Mouse (Mus musculus): Measurements from ENCODE around the gene Bbs1. TPM values are rescaled to one million over a fixed set of nuclear protein-coding genes. Genes with fewer than 3 reads are reported as not detected.
A peak's percentile ranks its signal among the peaks of the same experiment; 100 is the strongest.
"Not testable (repeated sequence)": the region's sequence is repeated elsewhere in the genome, so short reads cannot be mapped to it uniquely, and the experiment has no call there.

Bbs1 gene
- total RNA-seq, 2 experiments from 2014 or later, result 3.0 to 3.1 TPM

- intact Hi-C loops (cut with DNase I; ENCODE audit: low total_unique reads), result no loop called here
- DNase-seq, result no peak
Observed at GRCm38 (mm10) chr19:4896780-4897520, 9.5 kb downstream of the Bbs1 start.

GRCm38 (mm10) chr19:4891798-4892197, 14.6 kb downstream of the Bbs1 start:
- intact Hi-C loops (cut with DNase I; ENCODE audit: low total_unique reads), result no loop called here
- DNase-seq, result no peak

- no peak for DNase-seq
- intact Hi-C loops (cut with DNase I; ENCODE audit: low total_unique reads), result no loop called here
Observed at GRCm38 (mm10) chr19:4889791-4890190, 16.6 kb downstream of the Bbs1 start.

- DNase-seq, result no peak
- intact Hi-C loops (cut with DNase I; ENCODE audit: low total_unique reads), result no loop called here
Observed at GRCm38 (mm10) chr19:4883961-4884360, 22.5 kb downstream of the Bbs1 start.

- intact Hi-C loops (cut with DNase I; ENCODE audit: low total_unique reads), result no loop called here
- DNase-seq, result no peak
Observed at GRCm38 (mm10) chr19:4879324-4879703, 27.1 kb downstream of the Bbs1 start.

- peak; percentile 94 for DNase-seq
- intact Hi-C loops (cut with DNase I; ENCODE audit: low total_unique reads), result no loop called here
Observed at GRCm38 (mm10) chr19:4878405-4879323, 27.8 kb downstream of the Bbs1 start, which contains the start of gene Zdhhc24. Gene Zdhhc24, plus strand, starts transcription at chr19:4878668.

GRCm38 (mm10) chr19:4877785-4878184, 28.6 kb downstream of the Bbs1 start, which contains the start of gene Actn3:
Gene Actn3, minus strand, starts transcription at chr19:4877909.
- intact Hi-C loops (cut with DNase I; ENCODE audit: low total_unique reads), result no loop called here
- DNase-seq, result peak; percentile 74

GRCm38 (mm10) chr19:4876755-4877154, 29.7 kb downstream of the Bbs1 start:
- intact Hi-C loops (cut with DNase I; ENCODE audit: low total_unique reads), result no loop called here
- DNase-seq, result peak; percentile 63

- peak; percentile 59 for DNase-seq
Observed at GRCm38 (mm10) chr19:4876241-4876640, 30.2 kb downstream of the Bbs1 start.

GRCm38 (mm10) chr19:4874613-4875012, 31.8 kb downstream of the Bbs1 start:
- intact Hi-C loops (cut with DNase I; ENCODE audit: low total_unique reads); DNase-seq: not testable (repeated sequence)

More at GRCm38 (mm10) chr19:4876241-4876640, 30.2 kb downstream of the Bbs1 start:
- intact Hi-C loops (cut with DNase I; ENCODE audit: low total_unique reads), result no loop called here

GRCm38 (mm10) chr19:4865147-4865546, 41.3 kb downstream of the Bbs1 start:
- DNase-seq, result peak; percentile 46
- intact Hi-C loops (cut with DNase I; ENCODE audit: low total_unique reads), result no loop called here

- DNase-seq, result no peak
- intact Hi-C loops (cut with DNase I; ENCODE audit: low total_unique reads), result no loop called here
Observed at GRCm38 (mm10) chr19:4863048-4863447, 43.4 kb downstream of the Bbs1 start.

- intact Hi-C loops (cut with DNase I; ENCODE audit: low total_unique reads), result no loop called here
- DNase-seq, result no peak
Observed at GRCm38 (mm10) chr19:4859081-4859480, 47.3 kb downstream of the Bbs1 start.

- DNase-seq, result no peak
- intact Hi-C loops (cut with DNase I; ENCODE audit: low total_unique reads), result no loop called here
Observed at GRCm38 (mm10) chr19:4855951-4856350, 50.5 kb downstream of the Bbs1 start.

- intact Hi-C loops (cut with DNase I; ENCODE audit: low total_unique reads), result no loop called here
- DNase-seq, result no peak
Observed at GRCm38 (mm10) chr19:4855470-4855820, 51.0 kb downstream of the Bbs1 start.

GRCm38 (mm10) chr19:4854552-4855469, 51.6 kb downstream of the Bbs1 start, which contains the start of gene Ctsf:
Gene Ctsf, plus strand, starts transcription at chr19:4855130.
- peak; percentile 94 for DNase-seq
- intact Hi-C loops (cut with DNase I; ENCODE audit: low total_unique reads), result no loop called here

GRCm38 (mm10) chr19:4850281-4850680, 56.1 kb downstream of the Bbs1 start:
- intact Hi-C loops (cut with DNase I; ENCODE audit: low total_unique reads), result no loop called here

GRCm38 (mm10) chr19:4849800-4850199, 56.6 kb downstream of the Bbs1 start:
- DNase-seq, result no peak
- intact Hi-C loops (cut with DNase I; ENCODE audit: low total_unique reads), result loop anchor here (10.0 kb wide), 1 partner anchor 225 kb away; the partner anchor contains the start of gene Rce1

More at GRCm38 (mm10) chr19:4850281-4850680, 56.1 kb downstream of the Bbs1 start:
- DNase-seq, result no peak

GRCm38 (mm10) chr19:4847490-4847889, 58.9 kb downstream of the Bbs1 start:
- intact Hi-C loops (cut with DNase I; ENCODE audit: low total_unique reads), result loop anchor here (2.0 to 10.0 kb wide), 2 partner anchors 93 to 223 kb away; partner anchors contain the start of gene Rce1
- no peak for DNase-seq
